Mouse (Mus musculus): ENCODE measurements at regions not wholly inside any gene's neighbourhood (a gene's known extent, or its start where the extent isn't known, plus 50 kb on each side); places are given as distances from the start of the nearest gene placed in this dataset.
"Not testable (repeated sequence)": the region's sequence is repeated elsewhere in the genome, so short reads cannot be mapped to it uniquely, and the experiment has no call there.

DNA sequence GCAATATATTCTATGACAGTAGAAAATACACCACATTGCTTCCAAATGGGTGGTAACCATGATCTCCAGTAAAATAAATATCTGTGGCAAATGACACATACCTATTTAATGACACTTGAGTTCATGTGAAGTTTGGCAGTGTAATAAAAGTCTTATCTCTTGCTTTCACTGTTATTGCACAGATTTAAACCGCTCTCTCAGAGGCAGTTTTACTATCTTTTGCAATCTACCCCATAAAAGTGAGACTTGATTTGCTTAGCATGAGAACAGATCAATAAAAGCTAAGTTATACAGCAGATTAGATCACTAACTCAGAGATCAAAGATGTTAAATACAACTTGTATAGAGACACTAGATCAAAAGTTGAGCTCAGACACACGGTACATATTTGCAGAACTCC is 510.2 kb downstream of the Isl1 start:
- Histone ChIP-seq H3K4me1 (ENCODE audit: control insufficient read depth in 1 of 2, insufficient read depth in 2 of 2) (no peaks in the 10 kb centered on the region), H3K9me3 (replicated peaks; ENCODE audit: low read length) (peaks cover 16% of the 10 kb centered on the region), H3K4me2 (ENCODE audit: insufficient read depth, low read depth, poor library complexity, severe bottlenecking) (no peak overlapping the region), H3K27ac (ENCODE audit: insufficient read depth, low read depth) (no peak overlapping the region), H3K36me3 (replicated peaks in 1 of 2; ENCODE audit: control insufficient read depth in 1 of 2, insufficient read depth in 1 of 2, low read length in 1 of 2) (no peaks in the 10 kb centered on the region), H3K9ac (ENCODE audit: insufficient read depth, low read depth) (no peak overlapping the region), H3K4me3 (replicated peaks in 1 of 3; ENCODE audit: low read depth in 2 of 3, low read length in 2 of 3, poor library complexity in 1 of 3) (no peak overlapping the region), H3K27me3 (replicated peaks) (no peaks in the 10 kb centered on the region), H3K79me2 (replicated peaks; ENCODE audit: control insufficient read depth, extremely low read depth, insufficient read depth, poor library complexity, severe bottlenecking) (no peaks in the 10 kb centered on the region)
- dilution Hi-C loops (cut with MboI; ENCODE audit: extremely low pct_ligation_motif_present, extremely low pct_unique_long_range_greater_than_20kb, low sequenced_read_pairs) = no loop called here
- in situ Hi-C loops (cut with MboI; ENCODE audit: low pct_ligation_motif_present, low pct_unique_long_range_greater_than_20kb, low sequenced_read_pairs) = no loop called here
- DNase-seq (ENCODE audit: extremely low read depth) = no peak
- no peak for TF ChIP-seq BHLHE40 (IDR thresholded peaks at IDR 0.05; ENCODE audit: low read depth, low read length)
- no peak for TF ChIP-seq USF2 (conservative IDR thresholded peaks at IDR 0.05; ENCODE audit: low read depth, low read length)
- TF ChIP-seq MAZ (IDR thresholded peaks at IDR 0.05; ENCODE audit: low read depth, low read length) = no peak

GRCm38 (mm10) chr13:115751271-115751670 is 558.2 kb downstream of the Isl1 start:
- dilution Hi-C loops (cut with MboI; ENCODE audit: extremely low pct_ligation_motif_present, extremely low pct_unique_long_range_greater_than_20kb, low sequenced_read_pairs) = no loop called here
- H3K4me1 ChIP-seq (ENCODE audit: control insufficient read depth in 1 of 2, insufficient read depth in 2 of 2) = no peaks in the 10 kb centered on the region
- no peak overlapping the region for H3K4me2 ChIP-seq (ENCODE audit: insufficient read depth, low read depth, poor library complexity, severe bottlenecking)

GRCm38 (mm10) chr13:115742080-115742479 is 567.4 kb downstream of the Isl1 start:
- H3K4me2 ChIP-seq (ENCODE audit: insufficient read depth, low read depth, poor library complexity, severe bottlenecking); DNase-seq (ENCODE audit: extremely low read depth); H3K4me1 ChIP-seq (ENCODE audit: control insufficient read depth in 1 of 2, insufficient read depth in 2 of 2); H3K36me3 ChIP-seq (replicated peaks in 1 of 2; ENCODE audit: control insufficient read depth in 1 of 2, insufficient read depth in 1 of 2, low read length in 1 of 2); H3K27me3 ChIP-seq (replicated peaks); dilution Hi-C loops (cut with MboI; ENCODE audit: extremely low pct_ligation_motif_present, extremely low pct_unique_long_range_greater_than_20kb, low sequenced_read_pairs); H3K27ac ChIP-seq (ENCODE audit: insufficient read depth, low read depth); H3K9ac ChIP-seq (ENCODE audit: insufficient read depth, low read depth); in situ Hi-C loops (cut with MboI; ENCODE audit: low pct_ligation_motif_present, low pct_unique_long_range_greater_than_20kb, low sequenced_read_pairs); H3K79me2 ChIP-seq (replicated peaks; ENCODE audit: control insufficient read depth, extremely low read depth, insufficient read depth, poor library complexity, severe bottlenecking); H3K4me3 ChIP-seq (replicated peaks in 1 of 3; ENCODE audit: low read depth in 2 of 3, low read length in 2 of 3, poor library complexity in 1 of 3): not testable (repeated sequence)
- peaks cover 26% of the 10 kb centered on the region for H3K9me3 ChIP-seq (replicated peaks; ENCODE audit: low read length)

More at GRCm38 (mm10) chr13:115751271-115751670, 558.2 kb downstream of the Isl1 start:
- in situ Hi-C loops (cut with MboI; ENCODE audit: low pct_ligation_motif_present, low pct_unique_long_range_greater_than_20kb, low sequenced_read_pairs) = no loop called here
- DNase-seq (ENCODE audit: extremely low read depth) = no peak
- H3K36me3 ChIP-seq (replicated peaks in 1 of 2; ENCODE audit: control insufficient read depth in 1 of 2, insufficient read depth in 1 of 2, low read length in 1 of 2) = no peaks in the 10 kb centered on the region
- H3K27ac ChIP-seq (ENCODE audit: insufficient read depth, low read depth) = no peak overlapping the region
- no peak overlapping the region for H3K9ac ChIP-seq (ENCODE audit: insufficient read depth, low read depth)
- H3K27me3 ChIP-seq (replicated peaks) = no peaks in the 10 kb centered on the region
- TF ChIP-seq UBTF (IDR thresholded peaks at IDR 0.05; ENCODE audit: low read depth, low read length) (no peak), USF1 (IDR thresholded peaks at IDR 0.05; ENCODE audit: low read depth, low read length) (no peak), RCOR1 (conservative IDR thresholded peaks at IDR 0.05; ENCODE audit: low read depth, low read length) (no peak), ZMIZ1 (IDR thresholded peaks at IDR 0.05; ENCODE audit: low read depth, low read length) (no peak), MYC (IDR thresholded peaks at IDR 0.05; ENCODE audit: low read depth, low read length) (no peak), CTCF (conservative IDR thresholded peaks at IDR 0.05 in 1 of 2, IDR thresholded peaks at IDR 0.05 in 1 of 2; ENCODE audit: low read depth in 2 of 2, low read length in 2 of 2) (no peak), CHD1 (IDR thresholded peaks at IDR 0.05; ENCODE audit: low read depth, low read length) (no peak), GABPA (IDR thresholded peaks at IDR 0.05; ENCODE audit: insufficient replicate concordance, low read depth, low read length) (no peak), E2F4 (IDR thresholded peaks at IDR 0.05; ENCODE audit: insufficient replicate concordance, low read depth, low read length) (no peak), RAD21 (IDR thresholded peaks at IDR 0.05; ENCODE audit: low read depth, low read length) (no peak), JUND (conservative IDR thresholded peaks at IDR 0.05; ENCODE audit: low read depth, low read length) (no peak), IRF4 (IDR thresholded peaks at IDR 0.05; ENCODE audit: low read depth, low read length) (no peak), MAX (IDR thresholded peaks at IDR 0.05; ENCODE audit: low read length) (no peak), MAFK (IDR thresholded peaks at IDR 0.05; ENCODE audit: insufficient replicate concordance, low read length) (no peak), USF2 (conservative IDR thresholded peaks at IDR 0.05; ENCODE audit: low read depth, low read length) (no peak)
- H3K79me2 ChIP-seq (replicated peaks; ENCODE audit: control insufficient read depth, extremely low read depth, insufficient read depth, poor library complexity, severe bottlenecking) = no peaks in the 10 kb centered on the region
- H3K9me3 ChIP-seq (replicated peaks; ENCODE audit: low read length) = peaks cover 31% of the 10 kb centered on the region
- no peak overlapping the region for H3K4me3 ChIP-seq (replicated peaks in 1 of 3; ENCODE audit: low read depth in 2 of 3, low read length in 2 of 3, poor library complexity in 1 of 3)
